Mouse (Mus musculus): ENCODE data around the gene Aspg. TPM values are rescaled to one million over a fixed set of nuclear protein-coding genes. Genes with fewer than 3 reads are reported as not detected.
A peak's percentile ranks its signal among the peaks of the same experiment; 100 is the strongest.

The Aspg gene
- polyA plus RNA-seq, 1 experiment from 2014 or later, result 0.96 TPM

DNA sequence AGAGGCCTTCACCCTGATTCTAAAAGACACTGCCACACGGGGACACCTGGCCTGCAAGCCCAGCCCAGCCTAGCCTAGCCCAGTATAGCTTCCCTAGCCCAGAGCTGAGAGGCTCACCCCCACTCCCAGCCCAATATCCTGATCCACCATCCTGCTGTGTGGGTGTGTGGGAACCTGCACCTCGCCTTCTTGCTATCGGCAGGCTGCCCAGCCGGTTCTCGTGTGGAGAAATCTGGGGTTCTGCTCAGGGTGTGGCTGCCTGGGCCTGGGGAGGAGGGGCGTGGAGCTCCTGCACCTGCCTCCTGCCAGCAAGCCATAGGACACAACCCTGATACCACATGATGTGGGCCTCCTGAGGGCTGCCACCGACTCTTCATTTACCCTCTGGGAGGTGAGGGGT, 11.2 kb downstream of the Aspg start:
- Histone ChIP-seq H3K27me3 (replicated peaks) (peaks cover 19% of the 10 kb centered on the region; the same call in 1 of the 2 replicates), H3K4me1 (no peaks in the 10 kb centered on the region), H3K27ac (no peak overlapping the region), H3K4me2 (replicated peaks) (no peak overlapping the region), H3K9ac (no peak overlapping the region), H3K9me3 (no peaks in the 10 kb centered on the region), H3K36me3 (no peaks in the 10 kb centered on the region), H3K4me3 (no peak overlapping the region)
- 86% methylated on average over 7 of the region's 7 CpGs for WGBS
- no peak for ATAC-seq (ENCODE audit: low FRiP score, low read depth)

DNA sequence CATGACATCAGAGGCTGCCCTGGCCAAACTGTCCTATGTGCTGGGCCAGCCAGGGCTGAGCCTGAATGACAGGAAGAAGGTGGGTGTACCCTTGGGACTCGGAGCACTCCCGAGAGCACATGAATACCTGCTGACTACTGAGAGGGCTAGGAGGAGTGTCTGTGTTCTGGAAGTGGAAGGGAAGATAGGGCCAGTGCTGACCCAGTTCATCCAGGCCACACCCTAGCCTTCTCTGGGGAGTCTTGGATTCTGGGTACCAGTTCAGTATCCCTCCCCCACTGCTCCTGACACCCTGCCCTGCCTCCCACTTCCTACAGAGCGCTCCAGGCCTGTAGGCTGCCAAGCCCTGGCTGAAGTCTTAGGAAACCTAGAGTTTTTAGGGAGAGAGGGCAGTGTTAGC, 14.7 kb downstream of the Aspg start:
- WGBS, result 84% methylated on average over 3 of the region's 3 CpGs
- Histone ChIP-seq H3K4me1 (no peaks in the 10 kb centered on the region), H3K27me3 (replicated peaks) (peaks cover 11% of the 10 kb centered on the region; the same call in 1 of the 2 replicates), H3K9me3 (no peaks in the 10 kb centered on the region), H3K9ac (no peak overlapping the region), H3K4me2 (replicated peaks) (no peak overlapping the region), H3K36me3 (no peaks in the 10 kb centered on the region), H3K4me3 (no peak overlapping the region), H3K27ac (no peak overlapping the region)
- no peak for ATAC-seq (ENCODE audit: low FRiP score, low read depth)

DNA sequence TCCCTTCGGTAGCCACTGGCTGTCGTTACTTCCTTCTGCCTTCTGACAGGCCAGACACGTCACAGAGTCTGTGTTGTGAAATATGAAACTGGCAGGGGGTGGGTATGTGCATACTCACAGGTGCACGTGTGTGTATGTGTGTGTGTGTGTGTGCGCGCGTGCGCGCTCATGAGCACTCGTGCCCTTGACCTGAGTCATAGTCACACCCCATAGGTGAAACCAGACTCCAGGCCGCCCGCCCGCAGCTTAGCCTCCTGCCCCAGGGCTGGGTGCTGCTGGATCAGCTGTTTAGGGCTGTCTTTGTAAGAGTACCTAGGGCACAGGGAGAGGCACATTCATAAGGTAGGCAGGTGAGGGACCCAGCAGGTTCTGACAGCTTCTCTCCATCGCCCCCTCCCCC, 19.4 kb downstream of the Aspg start:
- 86% methylated on average over 14 of the region's 14 CpGs for WGBS
- Histone ChIP-seq H3K9ac (no peak overlapping the region), H3K27ac (no peak overlapping the region), H3K4me1 (peaks cover 18% of the 10 kb centered on the region; the same call in 1 of the 2 replicates), H3K36me3 (no peaks in the 10 kb centered on the region), H3K4me3 (no peak overlapping the region), H3K9me3 (no peaks in the 10 kb centered on the region), H3K4me2 (replicated peaks) (no peak overlapping the region), H3K27me3 (replicated peaks) (peaks cover 27% of the 10 kb centered on the region)
- no peak for ATAC-seq (ENCODE audit: low FRiP score, low read depth)

DNA sequence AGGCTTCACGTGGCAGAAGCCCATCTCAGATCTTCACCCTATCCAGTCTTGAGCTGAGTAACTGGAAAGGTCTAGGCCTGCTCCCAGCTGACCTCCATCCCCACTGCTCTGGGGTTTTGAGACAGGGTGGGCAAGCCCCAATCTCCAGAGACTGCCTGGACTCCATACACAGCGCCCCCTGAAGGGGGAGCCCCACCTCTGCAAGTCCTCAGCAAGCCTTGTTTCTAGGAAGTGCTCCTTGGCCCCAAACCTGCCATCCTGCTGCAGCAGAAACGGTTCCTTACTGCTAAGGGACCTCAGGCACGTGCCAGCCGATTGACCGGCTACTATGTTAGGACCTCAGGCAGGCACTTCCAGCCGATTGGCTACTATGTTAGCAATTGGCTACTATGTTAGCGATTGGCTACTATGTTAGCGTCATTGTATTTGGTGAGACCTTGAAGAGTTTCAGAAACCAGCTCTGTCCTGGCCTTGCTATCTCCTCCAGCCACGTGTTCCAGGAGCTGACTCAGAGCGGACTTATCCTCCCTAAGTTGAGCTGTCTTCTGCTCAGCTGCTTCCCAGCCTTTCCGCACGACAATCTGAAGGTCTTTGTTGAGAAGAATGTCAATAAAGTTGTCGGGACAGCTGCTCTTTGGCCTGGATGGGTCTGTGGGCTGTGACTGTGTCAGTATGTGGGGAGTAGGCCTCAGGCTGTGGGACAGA, 20.6 kb downstream of the Aspg start:
- Histone ChIP-seq H3K4me1 (peaks cover 23% of the 10 kb centered on the region; the same call in 1 of the 2 replicates), H3K27ac (no peak overlapping the region), H3K9me3 (no peaks in the 10 kb centered on the region), H3K4me3 (no peak overlapping the region), H3K27me3 (replicated peaks) (peaks cover 38% of the 10 kb centered on the region), H3K4me2 (replicated peaks) (no peak overlapping the region), H3K36me3 (no peaks in the 10 kb centered on the region), H3K9ac (no peak overlapping the region)
- ATAC-seq (ENCODE audit: low FRiP score, low read depth), result no peak
- 58% methylated on average over 14 of the region's 14 CpGs for WGBS

DNA sequence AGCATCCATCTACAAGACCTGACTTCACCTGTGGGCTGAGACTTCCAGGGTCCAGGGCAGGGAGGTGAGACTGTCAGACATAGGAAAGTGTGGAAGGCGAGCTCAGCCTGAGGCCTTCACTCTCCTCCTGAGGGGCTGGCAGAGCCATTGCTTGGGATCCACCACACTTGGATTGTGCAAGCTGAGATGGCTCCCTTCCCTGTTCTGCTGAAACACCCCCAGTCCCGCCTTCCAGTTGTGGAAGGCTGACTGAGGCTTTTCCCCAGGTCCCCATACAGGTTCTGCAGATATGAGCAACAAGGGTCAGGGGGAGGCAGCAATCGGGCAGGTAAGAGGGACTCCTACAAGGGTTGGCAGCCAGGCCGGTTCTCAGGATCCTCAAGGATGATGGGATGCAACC, 22.0 kb downstream of the Aspg start:
- Histone ChIP-seq H3K9ac (no peak overlapping the region), H3K27ac (no peak overlapping the region), H3K9me3 (no peaks in the 10 kb centered on the region), H3K36me3 (no peaks in the 10 kb centered on the region), H3K4me1 (peaks cover 23% of the 10 kb centered on the region; the same call in 1 of the 2 replicates), H3K4me2 (replicated peaks) (no peak overlapping the region), H3K27me3 (replicated peaks) (peaks cover 50% of the 10 kb centered on the region), H3K4me3 (no peak overlapping the region)
- no peak for ATAC-seq (ENCODE audit: low FRiP score, low read depth)
- WGBS, result 78% methylated on average over 4 of the region's 4 CpGs

DNA sequence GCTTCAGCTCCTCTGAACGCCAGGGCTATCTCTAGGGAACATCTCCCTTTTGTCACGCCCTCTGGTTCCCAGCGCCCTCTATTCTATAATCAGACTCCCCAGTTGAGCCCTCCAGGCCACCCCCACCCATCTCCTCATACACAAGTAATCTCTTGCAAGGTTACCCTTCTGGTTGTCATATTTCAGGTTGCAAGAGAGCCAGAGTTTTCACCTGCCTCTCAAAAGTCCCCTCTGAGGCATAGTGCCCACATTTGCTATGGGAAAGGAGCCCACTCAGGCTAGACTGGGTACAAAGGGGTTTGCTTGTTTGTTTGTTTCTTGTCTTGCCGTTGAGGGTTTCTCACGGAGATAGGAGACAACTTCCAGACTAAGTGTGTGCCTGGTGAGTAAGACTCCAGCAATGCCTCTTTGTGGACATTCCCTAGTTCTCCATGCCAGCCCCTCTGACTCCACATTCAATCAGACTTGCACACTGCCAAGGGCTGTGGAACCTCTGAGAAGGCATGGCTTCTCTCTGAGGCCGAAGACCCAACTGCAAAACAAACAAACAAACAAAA, 22.9 kb downstream of the Aspg start:
- Histone ChIP-seq H3K9ac (no peak overlapping the region), H3K4me1 (peaks cover 23% of the 10 kb centered on the region; the same call in 1 of the 2 replicates), H3K4me3 (no peak overlapping the region), H3K4me2 (replicated peaks) (no peak overlapping the region), H3K36me3 (no peaks in the 10 kb centered on the region), H3K27ac (no peak overlapping the region), H3K27me3 (replicated peaks) (peaks cover 51% of the 10 kb centered on the region), H3K9me3 (no peaks in the 10 kb centered on the region)
- ATAC-seq (ENCODE audit: low FRiP score, low read depth), result no peak
- WGBS, result 60% methylated on average over 6 of the region's 6 CpGs

DNA sequence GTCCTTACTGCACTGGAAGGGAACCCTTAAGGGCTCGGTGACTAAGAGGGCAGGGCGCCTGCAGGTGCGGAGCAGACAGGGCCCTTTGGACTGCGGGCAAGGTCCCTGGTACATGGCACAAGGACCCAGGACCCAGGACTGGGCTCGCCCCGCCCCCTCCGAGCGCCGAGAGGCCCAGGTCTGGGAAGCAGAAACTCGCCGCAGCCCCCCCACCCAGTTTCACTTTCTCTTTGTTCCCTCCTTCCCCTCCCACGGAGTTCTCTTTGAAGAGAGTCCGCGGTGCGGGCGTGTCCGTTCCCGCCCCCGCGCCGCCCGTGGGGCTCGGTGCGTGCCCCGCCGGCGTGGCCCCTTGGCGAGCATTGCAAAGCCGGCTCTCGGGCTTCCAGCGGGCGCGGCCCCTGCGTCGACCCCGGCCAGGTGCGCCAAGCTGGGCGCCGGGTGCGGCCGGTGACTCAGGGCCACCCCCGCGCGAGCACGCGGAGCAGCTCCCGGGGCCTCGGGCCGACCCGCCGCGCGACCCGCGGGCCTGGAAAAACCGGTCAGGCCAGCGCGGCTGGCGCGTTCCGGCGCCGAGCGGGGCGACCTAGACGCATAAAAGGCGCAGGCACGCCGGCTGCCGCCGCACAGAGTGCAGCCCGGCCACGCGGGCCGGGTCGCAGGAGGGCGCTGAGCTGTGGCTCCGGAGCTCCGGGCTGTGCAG, 23.8 kb downstream of the Aspg start:
- under 1% methylated on average over 79 of the region's 79 CpGs for WGBS
- no peaks in the 10 kb centered on the region for H3K36me3 ChIP-seq

DNA sequence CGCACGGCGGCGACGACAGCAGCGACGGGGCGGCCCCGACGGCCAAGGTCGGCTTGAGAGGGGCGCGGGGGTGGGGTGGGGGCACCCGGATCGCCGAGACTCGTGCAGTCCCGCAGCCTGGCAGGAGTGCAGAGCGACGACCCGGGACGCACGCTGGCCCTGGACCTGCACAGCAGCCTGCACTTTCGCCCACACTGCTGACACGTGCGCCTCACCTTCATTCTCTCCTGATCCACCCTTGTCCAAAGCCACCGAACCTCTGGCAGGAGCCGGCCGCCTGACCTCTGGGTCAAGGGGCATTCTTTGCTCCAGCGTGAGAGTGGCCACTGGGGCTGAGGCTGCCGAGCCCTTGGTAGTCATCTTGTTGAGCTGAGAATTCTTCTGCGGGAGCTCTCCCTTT, 24.5 kb downstream of the Aspg start:
- WGBS, result 15% methylated on average over 32 of the region's 32 CpGs
- Histone ChIP-seq H3K4me3 (peak overlapping the region; percentile 65), H3K4me2 (replicated peaks) (peak overlapping the region; percentile 97), H3K27me3 (replicated peaks) (peaks cover 47% of the 10 kb centered on the region), H3K9ac (peak overlapping the region; percentile 81; the same call in 1 of the 2 replicates), H3K9me3 (no peaks in the 10 kb centered on the region), H3K4me1 (peaks cover 23% of the 10 kb centered on the region; the same call in 1 of the 2 replicates), H3K27ac (no peak overlapping the region), H3K36me3 (no peaks in the 10 kb centered on the region)
- ATAC-seq (ENCODE audit: low FRiP score, low read depth), result peak; percentile 48; the same call in 1 of the 2 replicates

More for the DNA sequence above, 23.8 kb downstream of the Aspg start:
- Histone ChIP-seq H3K27ac (no peak overlapping the region), H3K4me2 (replicated peaks) (peak overlapping the region; percentile 97), H3K4me3 (peak overlapping the region; percentile 65), H3K4me1 (peaks cover 23% of the 10 kb centered on the region; the same call in 1 of the 2 replicates), H3K9me3 (no peaks in the 10 kb centered on the region), H3K27me3 (replicated peaks) (peaks cover 51% of the 10 kb centered on the region), H3K9ac (peak overlapping the region; percentile 81)
- peak; percentile 72 for ATAC-seq (ENCODE audit: low FRiP score, low read depth)

DNA sequence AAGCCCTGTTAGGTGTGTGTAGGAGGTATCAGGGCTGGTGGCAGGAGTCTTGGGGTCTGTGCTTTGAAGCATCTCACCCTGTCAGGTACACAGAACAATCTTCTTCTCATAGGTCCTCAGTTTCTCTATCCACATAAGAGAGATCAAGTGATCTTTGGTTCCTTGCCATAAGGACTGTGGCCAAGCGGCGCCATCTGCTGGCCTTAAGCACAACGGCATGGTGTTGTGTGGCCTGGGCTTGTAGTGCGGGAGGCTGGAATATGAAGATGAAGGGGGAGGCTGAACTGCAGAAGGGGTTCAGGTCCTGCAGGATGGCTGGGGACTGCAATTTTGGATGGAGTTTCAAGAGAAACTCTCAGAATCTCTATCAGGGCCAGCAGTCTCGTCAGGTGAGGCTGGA, 33.8 kb downstream of the Aspg start:
- H3K36me3 ChIP-seq, result no peaks in the 10 kb centered on the region
- ATAC-seq (ENCODE audit: low FRiP score, low read depth), result no peak
- no peak overlapping the region for H3K4me2 ChIP-seq (replicated peaks)
- H3K4me3 ChIP-seq, result no peak overlapping the region
- H3K27me3 ChIP-seq (replicated peaks), result peaks cover 46% of the 10 kb centered on the region
- no peaks in the 10 kb centered on the region for H3K9me3 ChIP-seq
- peaks cover 23% of the 10 kb centered on the region for H3K4me1 ChIP-seq
- 6% methylated on average over 5 of the region's 5 CpGs for WGBS
- H3K9ac ChIP-seq, result no peak overlapping the region
- no peak overlapping the region for H3K27ac ChIP-seq

DNA sequence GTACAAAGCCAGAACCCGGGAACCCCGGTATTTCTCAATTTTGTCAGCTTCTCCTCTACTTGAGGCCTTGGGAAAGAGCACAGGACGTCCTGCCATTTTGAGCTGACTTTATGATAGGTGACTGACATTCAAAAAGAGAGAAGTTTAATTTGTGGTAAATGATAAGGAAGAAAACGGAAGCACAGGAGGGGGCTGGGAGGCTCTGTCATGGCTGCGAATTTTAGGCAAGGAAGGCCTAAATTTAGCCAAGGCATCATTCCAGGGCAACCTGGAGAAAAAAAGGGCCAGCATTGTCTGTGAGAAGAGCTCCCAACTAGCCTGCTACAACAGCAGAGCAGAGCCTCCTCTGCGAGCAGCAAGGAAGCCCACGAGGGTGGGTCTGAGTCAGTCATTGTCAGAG, 34.3 kb downstream of the Aspg start:
- no peak overlapping the region for H3K4me2 ChIP-seq (replicated peaks)
- peaks cover 28% of the 10 kb centered on the region for H3K4me1 ChIP-seq
- 59% methylated on average over 7 of the region's 7 CpGs for WGBS
- H3K9me3 ChIP-seq, result no peaks in the 10 kb centered on the region
- H3K27ac ChIP-seq, result no peak overlapping the region
- no peak overlapping the region for H3K4me3 ChIP-seq
- ATAC-seq (ENCODE audit: low FRiP score, low read depth), result no peak
- no peaks in the 10 kb centered on the region for H3K36me3 ChIP-seq
- no peak overlapping the region for H3K9ac ChIP-seq
- peaks cover 46% of the 10 kb centered on the region for H3K27me3 ChIP-seq (replicated peaks)

DNA sequence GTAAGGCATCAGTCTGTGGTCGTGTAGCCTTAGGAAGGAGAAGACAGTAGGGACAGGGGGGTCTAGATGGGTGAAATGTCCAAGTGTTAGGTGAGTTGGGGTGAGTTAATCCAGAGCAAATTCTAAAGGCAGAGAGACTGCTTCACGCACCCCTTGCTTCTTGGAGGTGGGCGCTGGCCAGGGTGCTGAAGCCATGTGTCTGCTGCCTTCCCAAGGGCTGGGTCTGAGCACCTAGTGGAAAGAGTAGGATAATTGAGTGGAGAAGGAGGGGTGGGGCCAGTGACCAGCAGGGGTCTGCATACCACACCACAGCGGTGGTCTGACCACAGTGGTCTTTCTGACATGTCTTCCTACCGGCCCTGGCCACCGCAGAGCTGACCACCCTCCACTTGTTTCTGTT, 34.8 kb downstream of the Aspg start:
- 5% methylated on average over 6 of the region's 6 CpGs for WGBS
- Histone ChIP-seq H3K9ac (no peak overlapping the region), H3K4me2 (replicated peaks) (no peak overlapping the region), H3K36me3 (no peaks in the 10 kb centered on the region), H3K4me1 (peaks cover 34% of the 10 kb centered on the region), H3K27me3 (replicated peaks) (peaks cover 51% of the 10 kb centered on the region), H3K4me3 (no peak overlapping the region), H3K9me3 (no peaks in the 10 kb centered on the region), H3K27ac (no peak overlapping the region)
- no peak for ATAC-seq (ENCODE audit: low FRiP score, low read depth)

DNA sequence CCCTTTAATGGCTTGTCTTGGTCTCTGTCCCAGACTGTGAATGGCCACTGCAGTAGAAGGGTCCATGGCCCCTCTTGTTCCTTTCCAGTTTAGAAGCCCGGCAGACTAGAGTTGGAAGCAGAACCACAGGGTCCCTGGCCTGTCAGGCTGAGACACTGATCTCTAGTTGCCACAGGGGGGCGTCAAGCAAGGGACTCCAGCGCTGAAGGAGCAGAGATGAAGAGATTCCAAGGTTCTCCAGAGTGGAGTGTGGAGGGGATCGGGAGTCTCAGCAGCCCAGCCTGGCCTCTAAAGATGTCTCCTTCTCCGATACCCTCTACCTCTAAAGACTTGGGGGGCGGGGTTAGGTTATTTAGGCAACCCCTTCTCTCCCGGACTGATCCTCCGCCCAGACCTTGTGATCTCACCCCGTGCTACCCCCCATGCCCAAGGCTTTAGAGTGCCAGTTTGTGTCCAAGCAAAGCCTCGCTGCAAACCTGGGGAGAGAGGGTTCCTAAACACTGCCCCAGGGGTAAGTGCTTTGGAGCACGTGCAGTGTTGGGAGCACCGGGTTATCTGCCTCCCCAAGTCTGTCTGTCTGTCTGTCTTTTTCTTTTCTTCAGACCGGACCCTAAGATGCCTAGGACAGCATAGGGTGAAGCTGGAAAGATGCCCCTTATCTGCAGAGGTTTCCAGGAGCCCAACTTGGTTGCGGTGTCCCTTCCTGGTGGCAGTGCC, 36.8 kb downstream of the Aspg start:
- WGBS, result 4% methylated on average over 14 of the region's 14 CpGs
- H3K36me3 ChIP-seq, result no peaks in the 10 kb centered on the region; the same call in 1 of the 2 replicates
- H3K9ac ChIP-seq, result peak overlapping the region; percentile 59; the same call in 1 of the 2 replicates

More for the DNA sequence above, 36.8 kb downstream of the Aspg start:
- Histone ChIP-seq H3K4me3 (peak overlapping the region; percentile 51), H3K4me1 (peaks cover 53% of the 10 kb centered on the region), H3K9me3 (no peaks in the 10 kb centered on the region), H3K27me3 (replicated peaks) (peaks cover 71% of the 10 kb centered on the region), H3K4me2 (replicated peaks) (peak overlapping the region; percentile 88), H3K27ac (no peak overlapping the region)
- ATAC-seq (ENCODE audit: low FRiP score, low read depth), result no peak
